Mouse (Mus musculus) thymus, postnatal 4 days (tissue): ENCODE results near the gene Gtf2h3.

Experiments
- DNase-seq: peaks from one replicate; pipeline ENCODE4 v3.0.0; 2021

The Gtf2h3 gene

DNA sequence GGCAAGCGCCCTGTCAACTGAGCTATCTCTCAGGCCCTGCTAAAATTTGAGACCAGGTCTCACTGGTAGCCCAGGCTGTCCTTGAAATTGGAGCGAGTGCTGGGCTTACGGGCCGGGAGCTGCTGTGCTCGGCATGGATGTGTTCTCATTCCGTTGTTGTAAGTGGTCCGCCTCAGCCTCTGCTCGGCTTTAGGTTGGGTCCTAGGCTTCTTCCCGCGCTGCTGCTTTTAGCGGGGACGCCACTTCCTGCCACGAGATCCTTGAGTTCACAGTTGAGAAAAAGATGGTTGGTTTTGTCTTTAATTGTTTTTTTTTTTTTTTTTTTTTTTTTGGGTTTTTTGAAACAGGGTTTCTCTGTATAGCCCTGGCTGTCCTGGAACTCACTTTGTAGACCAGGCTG lies 58.9 kb downstream of the Gtf2h3 start:
- peak; percentile 43 for DNase-seq
